Mouse (Mus musculus) cerebellum, adult (tissue): ENCODE measurements around the gene Chrd.

Experiments
- ATAC-seq: cut with Nextera tagmentation; 2 replicates; pipeline ENCODE4 v1.9.2; 2017; ENCODE audit warnings: mild to moderate bottlenecking, moderate library complexity, mixed read lengths; ENCODE audit not compliant: insufficient number of reproducible peaks, low FRiP score, low TSS enrichment

The Chrd gene

GRCm38 (mm10) chr16:20708939-20709734 is 23.8 kb upstream of the Chrd start:
- no peak for ATAC-seq

GRCm38 (mm10) chr16:20710370-20710769 is 22.6 kb upstream of the Chrd start:
- ATAC-seq = no peak

- no peak for ATAC-seq
These were observed 22.1 kb upstream of the Chrd start for GRCm38 (mm10) chr16:20710810-20711209.

GRCm38 (mm10) chr16:20712190-20712589 is 20.7 kb upstream of the Chrd start:
- ATAC-seq = no peak

GRCm38 (mm10) chr16:20712889-20713288 is 20.0 kb upstream of the Chrd start:
- no peak for ATAC-seq

GRCm38 (mm10) chr16:20714307-20715080 is 18.4 kb upstream of the Chrd start:
- no peak for ATAC-seq

- ATAC-seq = no peak
These were observed 17.8 kb upstream of the Chrd start for GRCm38 (mm10) chr16:20715161-20715560.

- ATAC-seq = 0 out of 2 replicates have a peak, but pooled peaks have one; percentile 0
These were observed 17.4 kb upstream of the Chrd start for GRCm38 (mm10) chr16:20715566-20715965.

- peak; percentile 43; the same call in 1 of the 2 replicates for ATAC-seq
These were observed 16.7 kb upstream of the Chrd start for GRCm38 (mm10) chr16:20715976-20716840.

- ATAC-seq = peak; percentile 16; the same call in 1 of the 2 replicates
These were observed 16.1 kb upstream of the Chrd start for GRCm38 (mm10) chr16:20716841-20717180.

GRCm38 (mm10) chr16:20717181-20717977 is 15.5 kb upstream of the Chrd start, which contains the start of the genes Polr2h and Clcn2:
TSS of gene Polr2h (plus strand) at chr16:20717665.
TSS of gene Clcn2 (minus strand) at chr16:20717746.
- ATAC-seq = peak; percentile 81

- no peak for ATAC-seq
These were observed 14.8 kb upstream of the Chrd start for GRCm38 (mm10) chr16:20717978-20718670.

GRCm38 (mm10) chr16:20721808-20722207 is 11.1 kb upstream of the Chrd start:
- ATAC-seq = no peak

- no peak for ATAC-seq
These were observed 10.2 kb upstream of the Chrd start for GRCm38 (mm10) chr16:20722736-20723135.

- no peak for ATAC-seq
These were observed 9.7 kb upstream of the Chrd start for GRCm38 (mm10) chr16:20723247-20723646.

- ATAC-seq = no peak
These were observed 8.6 kb upstream of the Chrd start for GRCm38 (mm10) chr16:20724338-20724748.

GRCm38 (mm10) chr16:20725321-20725720 is 7.6 kb upstream of the Chrd start:
- no peak for ATAC-seq

- no peak for ATAC-seq
These were observed 7.2 kb upstream of the Chrd start for GRCm38 (mm10) chr16:20725750-20726149.

GRCm38 (mm10) chr16:20726384-20726783 is 6.5 kb upstream of the Chrd start:
- ATAC-seq = no peak
